Mouse (Mus musculus) liver, embryonic 11.5 days (tissue): Measurements from ENCODE around the gene Aak1. TPM values are rescaled to one million over a fixed set of nuclear protein-coding genes. Genes with fewer than 3 reads are reported as not detected.

Source experiments
- ATAC-seq: fragments of 200-750 bp; cut with Nextera tagmentation; replicated peaks from 2 replicates; pipeline ENCODE4 v1.8.0; 2017; ENCODE audit warnings: moderate number of reproducible peaks, mild to moderate bottlenecking, moderate TSS enrichment, moderate library complexity; ENCODE audit not compliant: low FRiP score
- DNase-seq: peaks from one replicate; pipeline ENCODE4 v3.0.0-alpha.2; 2017; ENCODE audit warnings: low spot score
- H3K27ac ChIP-seq: fragments of 300-500 bp; sonication (generic); 2 replicates; pipeline ENCODE4 v1.5.1; 2014; ENCODE audit warnings: mild to moderate bottlenecking, low read depth, low read length, control low read depth
- H3K27me3 ChIP-seq: fragments of 300-500 bp; sonication (generic); replicated peaks from 2 replicates; pipeline ENCODE4 v1.6.1; 2014; ENCODE audit warnings: low read length, mixed read lengths; ENCODE audit not compliant: control insufficient read depth, insufficient read depth
- H3K36me3 ChIP-seq: fragments of 300-500 bp; sonication (generic); 2 replicates; pipeline ENCODE4 v1.6.1; 2014; ENCODE audit warnings: mild to moderate bottlenecking, low read length, moderate library complexity, mixed read lengths; ENCODE audit not compliant: control insufficient read depth, insufficient read depth
- H3K4me1 ChIP-seq: fragments of 300-500 bp; sonication (generic); replicated peaks from 2 replicates; pipeline ENCODE4 v1.6.1; 2014; ENCODE audit warnings: low read length, mixed read lengths; ENCODE audit not compliant: control insufficient read depth, insufficient read depth
- H3K4me2 ChIP-seq: fragments of 300-500 bp; sonication (generic); 2 replicates; pipeline ENCODE4 v1.6.1; 2014; ENCODE audit warnings: mild to moderate bottlenecking, control low read depth, moderate library complexity
- H3K4me3 ChIP-seq: fragments of 300-500 bp; sonication (generic); 2 replicates; pipeline ENCODE4 v1.5.1; 2014; ENCODE audit warnings: low read depth, low read length, control low read depth
- H3K9ac ChIP-seq: fragments of 300-500 bp; sonication (generic); 2 replicates; pipeline ENCODE4 v1.6.1; 2014; ENCODE audit warnings: low read depth, low read length, control low read depth
- H3K9me3 ChIP-seq: fragments of 300-500 bp; sonication (generic); 2 replicates; pipeline ENCODE4 v1.6.1; 2016; ENCODE audit warnings: low read length, inconsistent platforms, mixed read lengths; ENCODE audit not compliant: control insufficient read depth
- WGBS: fragments of 180-500 bp; shearing (Covaris S2); extraction: QIAGEN DNeasy Blood & Tissue Kit; methylation state at CpG from one replicate; pipeline ENCODE4 v1.1.7; 2014; 5-methylcytosine and 5-hydroxymethylcytosine counted together
- polyA plus RNA-seq: library from polyadenylated mRNA; unstranded; fragments of >200 nt; fragmentation: Nextera tagmentation; extraction: Ambion mirVana; gene quantifications from 2 replicates; pipeline ENCODE4 v1.2.1, GENCODE M21; 2014

The Aak1 gene
- polyA plus RNA-seq, 1 experiment from 2014 or later, result 13.1 TPM

- Histone ChIP-seq H3K27ac (no peak overlapping the region), H3K4me1 (no peaks in the 10 kb centered on the region), H3K4me2 (no peak overlapping the region), H3K27me3 (no peaks in the 10 kb centered on the region), H3K36me3 (peaks cover 23% of the 10 kb centered on the region), H3K9me3 (no peaks in the 10 kb centered on the region), H3K4me3 (no peak overlapping the region), H3K9ac (no peak overlapping the region)
- DNase-seq (peak; percentile 40), ATAC-seq (peak; percentile 86)
- WGBS, result 55% methylated on average over 7 of the region's 7 CpGs
Measured at GRCm38 (mm10) chr6:86939797-86940196, 90.5 kb downstream of the Aak1 start.

- ATAC-seq (no peak), DNase-seq (no peak)
- WGBS, result 89% methylated on average over 9 of the region's 9 CpGs
- no peak overlapping the region for H3K4me2 ChIP-seq
- H3K9me3 ChIP-seq, result no peaks in the 10 kb centered on the region
- no peak overlapping the region for H3K4me3 ChIP-seq
- no peak overlapping the region for H3K9ac ChIP-seq
- no peak overlapping the region for H3K27ac ChIP-seq
- peaks cover 15% of the 10 kb centered on the region; the same call in 1 of the 2 replicates for H3K36me3 ChIP-seq
- H3K27me3 ChIP-seq, result no peaks in the 10 kb centered on the region
- H3K4me1 ChIP-seq, result no peaks in the 10 kb centered on the region
Measured at GRCm38 (mm10) chr6:86940966-86941365, 91.6 kb downstream of the Aak1 start.

DNA sequence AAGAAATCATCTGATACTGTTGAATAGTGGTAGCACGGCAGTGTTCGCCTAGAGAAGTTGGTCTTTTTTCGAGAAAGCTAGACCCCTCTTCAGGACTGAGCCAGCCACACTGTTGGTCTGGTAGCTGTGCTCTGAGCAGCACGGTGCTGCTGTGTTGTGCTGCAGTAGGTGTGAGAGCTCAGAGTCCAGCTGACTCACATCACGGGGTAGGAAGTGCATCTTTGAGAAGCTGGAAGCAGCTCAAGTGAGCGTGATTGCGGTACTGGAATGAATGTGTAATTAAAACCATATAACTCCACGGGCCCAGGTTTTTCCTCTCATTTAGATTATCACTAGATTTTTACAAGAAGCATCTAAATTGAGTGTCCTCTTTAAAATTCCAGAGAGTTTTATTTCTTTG lies 97.8 kb downstream of the Aak1 start:
- 92% methylated on average over 8 of the region's 8 CpGs for WGBS
- Histone ChIP-seq H3K27me3 (no peaks in the 10 kb centered on the region), H3K36me3 (peaks cover 11% of the 10 kb centered on the region; the same call in 1 of the 2 replicates)

DNA sequence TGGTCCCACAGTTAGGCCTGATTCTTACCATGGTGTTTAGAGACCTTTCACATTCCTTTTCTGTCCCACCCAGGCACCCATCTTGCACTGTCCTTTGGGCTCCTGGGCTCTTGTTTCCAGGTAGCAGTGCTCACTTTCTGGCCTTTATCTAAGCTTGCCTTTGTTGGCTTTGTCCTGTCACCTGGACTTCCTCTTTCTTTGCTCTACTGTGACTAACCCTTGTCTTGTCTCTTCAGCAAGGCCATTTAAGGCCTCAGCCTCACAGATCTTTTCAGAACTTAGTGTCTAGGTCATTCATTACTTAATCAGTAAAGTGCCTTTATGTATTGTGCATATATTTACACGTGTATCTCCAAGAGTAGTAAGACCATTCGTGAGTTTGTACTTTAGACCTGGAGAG lies 99.4 kb downstream of the Aak1 start:
- Histone ChIP-seq H3K27me3 (no peaks in the 10 kb centered on the region), H3K36me3 (peaks cover 15% of the 10 kb centered on the region; the same call in 1 of the 2 replicates), H3K27ac (no peak overlapping the region), H3K4me3 (no peak overlapping the region), H3K9me3 (no peaks in the 10 kb centered on the region), H3K4me2 (no peak overlapping the region), H3K9ac (no peak overlapping the region), H3K4me1 (no peaks in the 10 kb centered on the region)
- DNase-seq, result no peak
- WGBS, result 83% methylated on average over 2 of the region's 2 CpGs
- ATAC-seq, result no peak

More for the DNA sequence above, 97.8 kb downstream of the Aak1 start:
- Histone ChIP-seq H3K9ac (no peak overlapping the region), H3K4me3 (no peak overlapping the region), H3K27ac (no peak overlapping the region), H3K4me2 (no peak overlapping the region), H3K4me1 (no peaks in the 10 kb centered on the region), H3K9me3 (no peaks in the 10 kb centered on the region)
- no peak for DNase-seq
- no peak for ATAC-seq

DNA sequence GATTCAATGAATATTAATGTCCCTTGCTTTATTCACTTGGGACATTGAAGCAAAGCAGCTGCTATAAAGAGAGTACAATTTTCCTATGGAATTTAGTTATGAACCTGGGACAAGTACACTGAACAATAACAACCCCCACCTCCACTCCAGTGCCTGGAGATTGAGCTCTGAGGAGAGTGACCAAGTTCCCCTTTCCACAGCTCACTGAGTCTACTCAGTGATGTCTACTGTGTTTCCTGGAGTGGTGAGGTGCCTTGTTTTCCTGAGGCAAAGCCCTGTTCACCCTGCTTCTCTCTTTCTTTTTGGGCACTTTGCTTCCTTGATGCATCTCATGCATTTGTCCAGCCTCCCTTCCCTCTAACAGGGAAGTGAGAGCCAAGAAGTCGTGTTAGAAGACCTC lies 100.8 kb downstream of the Aak1 start:
- ATAC-seq (no peak), DNase-seq (no peak)
- Histone ChIP-seq H3K27me3 (no peaks in the 10 kb centered on the region), H3K27ac (no peak overlapping the region), H3K4me1 (no peaks in the 10 kb centered on the region), H3K9me3 (no peaks in the 10 kb centered on the region), H3K36me3 (peaks cover 13% of the 10 kb centered on the region; the same call in 1 of the 2 replicates), H3K9ac (no peak overlapping the region), H3K4me2 (no peak overlapping the region), H3K4me3 (no peak overlapping the region)
- WGBS, result 57% methylated on average over 1 of the region's 1 CpGs

- no peak overlapping the region for H3K4me2 ChIP-seq
- peaks cover 17% of the 10 kb centered on the region; the same call in 1 of the 2 replicates for H3K36me3 ChIP-seq
- DNase-seq (no peak), ATAC-seq (no peak)
- no peak overlapping the region for H3K27ac ChIP-seq
- no peak overlapping the region for H3K4me3 ChIP-seq
- 85% methylated on average over 1 of the region's 1 CpGs for WGBS
- no peak overlapping the region for H3K9ac ChIP-seq
- H3K27me3 ChIP-seq, result no peaks in the 10 kb centered on the region
- no peaks in the 10 kb centered on the region for H3K4me1 ChIP-seq
- no peaks in the 10 kb centered on the region for H3K9me3 ChIP-seq
Measured at GRCm38 (mm10) chr6:86950733-86951255, 101.5 kb downstream of the Aak1 start.

- no peak for DNase-seq
- Histone ChIP-seq H3K4me2 (no peak overlapping the region), H3K9me3 (no peaks in the 10 kb centered on the region), H3K4me3 (no peak overlapping the region), H3K4me1 (no peaks in the 10 kb centered on the region), H3K9ac (no peak overlapping the region), H3K36me3 (peaks cover 27% of the 10 kb centered on the region; the same call in 1 of the 2 replicates), H3K27ac (no peak overlapping the region), H3K27me3 (no peaks in the 10 kb centered on the region)
- no peak for ATAC-seq
- WGBS, result 83% methylated on average over 3 of the region's 3 CpGs
Measured at GRCm38 (mm10) chr6:86955741-86956140, 106.4 kb downstream of the Aak1 start.

DNA sequence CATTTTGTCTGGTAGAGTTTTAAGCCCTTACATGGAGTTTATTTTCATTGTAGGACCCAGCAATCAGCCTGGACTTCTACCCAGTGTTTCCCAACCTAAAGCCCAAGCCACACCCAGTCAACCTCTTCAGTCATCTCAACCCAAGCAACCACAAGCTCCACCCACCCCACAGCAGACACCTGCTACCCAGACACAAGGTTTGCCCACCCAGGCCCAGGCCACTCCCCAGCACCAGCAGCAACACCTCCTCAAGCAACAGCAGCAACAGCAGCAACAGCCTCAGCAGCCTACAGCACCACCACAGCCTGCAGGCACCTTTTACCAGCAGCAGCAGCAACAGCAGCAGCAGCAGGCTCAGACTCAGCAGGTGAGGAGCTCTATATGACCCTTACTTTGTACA lies 106.9 kb downstream of the Aak1 start:
- H3K4me3 ChIP-seq, result no peak overlapping the region
- H3K4me2 ChIP-seq, result no peak overlapping the region
- no peaks in the 10 kb centered on the region for H3K4me1 ChIP-seq
- no peaks in the 10 kb centered on the region for H3K9me3 ChIP-seq
- H3K27ac ChIP-seq, result no peak overlapping the region
- no peaks in the 10 kb centered on the region for H3K27me3 ChIP-seq
- ATAC-seq (no peak), DNase-seq (no peak)
- H3K36me3 ChIP-seq, result peaks cover 27% of the 10 kb centered on the region; the same call in 1 of the 2 replicates
- no peak overlapping the region for H3K9ac ChIP-seq

DNA sequence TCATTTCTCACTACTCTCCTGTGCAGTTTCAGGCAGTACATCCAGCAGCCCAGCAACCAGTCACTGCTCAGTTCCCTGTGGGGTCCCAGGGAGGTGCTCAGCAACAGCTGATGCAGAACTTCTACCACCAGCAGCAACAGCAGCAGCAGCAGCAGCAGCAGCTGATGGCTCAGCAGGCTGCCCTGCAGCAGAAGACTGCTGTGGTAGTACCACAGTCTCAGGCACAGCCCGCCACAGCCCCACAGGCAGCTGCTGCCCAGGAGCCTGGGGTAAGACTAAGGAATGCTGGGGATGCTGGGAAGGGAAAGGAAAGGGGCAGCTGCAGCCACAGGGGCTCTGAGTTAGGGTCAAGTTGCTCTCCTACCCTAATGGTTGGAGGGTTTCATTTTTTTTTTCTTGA lies 109.7 kb downstream of the Aak1 start:
- no peaks in the 10 kb centered on the region for H3K9me3 ChIP-seq

More for the DNA sequence above, 109.7 kb downstream of the Aak1 start:
- Histone ChIP-seq H3K4me1 (no peaks in the 10 kb centered on the region), H3K36me3 (peaks cover 21% of the 10 kb centered on the region; the same call in 1 of the 2 replicates), H3K27me3 (no peaks in the 10 kb centered on the region), H3K4me2 (no peak overlapping the region), H3K9ac (no peak overlapping the region), H3K4me3 (no peak overlapping the region), H3K27ac (no peak overlapping the region)
- 81% methylated on average over 1 of the region's 1 CpGs for WGBS
- ATAC-seq (no peak), DNase-seq (no peak)
